Mouse (Mus musculus) kidney, postnatal 10 days (tissue): ENCODE measurements at regions not wholly inside any gene's neighbourhood (a gene's known extent, or its start where the extent isn't known, plus 50 kb on each side); places are given as distances from the start of the nearest gene placed in this dataset.

Experiments used
- DNase-seq: peaks from one replicate; pipeline ENCODE4 v3.0.0; 2021; ENCODE audit warnings: mixed read lengths

DNA sequence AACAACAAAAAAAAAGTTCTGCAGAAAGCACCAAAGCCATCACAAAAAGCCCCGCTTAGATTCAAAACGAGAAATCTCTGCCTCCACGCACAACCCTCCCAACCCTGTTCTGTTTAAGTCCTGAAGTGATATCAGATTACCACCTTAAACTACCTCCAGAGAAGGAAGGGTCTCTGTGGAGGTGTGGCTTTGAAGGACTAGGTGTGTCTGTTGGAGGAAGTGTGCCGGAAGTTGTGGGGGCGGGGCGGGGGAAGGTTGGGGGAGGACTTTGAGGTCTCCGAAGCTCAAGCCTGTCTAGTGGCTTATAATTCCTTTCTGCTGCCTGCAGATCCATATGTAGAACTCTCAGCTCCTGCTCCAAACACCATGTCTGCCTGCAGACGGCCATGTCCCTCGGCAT lies 173.6 kb downstream of the Mreg start:
- no peak for DNase-seq

DNA sequence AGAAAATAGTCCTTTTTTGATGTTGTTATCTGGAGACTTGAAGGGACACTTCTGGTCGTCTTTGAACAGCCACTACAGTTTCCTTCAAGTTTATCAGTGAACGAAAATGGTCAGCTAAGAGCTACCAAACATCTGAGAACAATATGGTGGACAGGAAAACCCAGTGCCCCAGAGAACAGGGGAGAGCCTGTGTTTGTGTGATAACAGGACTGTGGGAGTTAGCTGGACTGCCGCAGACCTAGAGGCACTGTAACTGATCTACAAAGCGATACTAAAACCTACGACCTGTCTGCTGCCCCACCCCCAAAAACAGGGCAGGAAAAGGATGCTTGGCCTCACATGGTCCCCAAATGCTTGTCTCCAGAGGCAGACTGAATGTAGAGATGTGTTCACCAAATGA lies 175.5 kb downstream of the Mreg start:
- DNase-seq = no peak

DNA sequence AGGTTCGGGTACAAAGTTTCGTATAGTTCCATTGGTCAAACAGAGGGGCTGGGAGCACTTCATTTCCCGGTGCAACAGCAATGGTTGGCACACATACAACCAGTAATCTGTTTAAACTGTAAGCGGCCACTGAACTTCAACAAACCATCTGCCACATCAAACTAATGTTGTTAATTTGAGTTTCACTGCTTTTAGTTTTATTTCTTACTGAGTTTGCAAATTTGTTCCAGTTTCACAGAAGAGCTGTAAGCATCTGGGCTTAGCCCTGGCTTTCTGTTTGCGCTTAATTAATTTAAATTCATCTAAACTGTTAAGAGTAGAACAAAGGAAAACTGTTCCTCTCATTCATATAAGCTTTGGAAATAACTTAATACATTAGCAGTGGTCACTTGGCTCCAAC lies 176.0 kb downstream of the Mreg start:
- DNase-seq = no peak

DNA sequence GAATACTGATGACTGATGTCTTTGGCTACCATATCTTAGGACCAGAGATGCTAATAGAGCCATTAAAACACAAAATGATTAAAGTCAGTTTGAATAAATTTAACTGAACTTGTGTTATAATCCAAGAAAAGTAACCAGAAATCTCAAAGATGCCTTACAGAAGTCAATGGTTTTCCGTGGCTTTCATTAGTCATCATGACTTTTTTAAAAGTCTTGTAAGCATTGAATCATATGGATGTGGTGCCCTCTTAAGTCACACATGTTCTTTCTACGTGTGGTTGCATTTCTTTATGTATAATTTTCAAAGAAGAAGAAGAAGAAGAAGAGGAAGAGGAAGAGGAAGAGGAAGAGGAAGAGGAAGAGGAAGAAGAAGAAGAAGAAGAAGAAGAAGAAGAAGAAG lies 178.2 kb downstream of the Mreg start:
- no peak for DNase-seq

DNA sequence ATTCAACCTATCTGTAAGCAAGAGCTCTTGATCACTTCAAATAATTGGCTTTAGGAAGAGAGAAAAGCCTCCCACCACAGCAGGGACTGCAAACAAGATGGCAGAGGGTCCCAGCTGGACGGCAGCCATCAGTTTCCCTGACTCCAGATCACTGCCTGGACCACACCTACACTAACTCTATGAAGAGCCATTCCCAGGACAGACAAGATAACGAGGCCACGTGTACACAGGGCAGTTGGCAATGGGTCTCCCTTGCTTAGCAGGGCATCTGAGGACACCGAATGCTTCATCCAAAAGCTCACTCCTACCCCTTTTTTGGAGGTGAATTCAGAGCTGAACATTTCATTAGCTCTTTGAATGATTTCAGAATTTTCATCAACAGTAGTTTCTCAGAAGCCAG lies 179.9 kb downstream of the Mreg start:
- DNase-seq = no peak

DNA sequence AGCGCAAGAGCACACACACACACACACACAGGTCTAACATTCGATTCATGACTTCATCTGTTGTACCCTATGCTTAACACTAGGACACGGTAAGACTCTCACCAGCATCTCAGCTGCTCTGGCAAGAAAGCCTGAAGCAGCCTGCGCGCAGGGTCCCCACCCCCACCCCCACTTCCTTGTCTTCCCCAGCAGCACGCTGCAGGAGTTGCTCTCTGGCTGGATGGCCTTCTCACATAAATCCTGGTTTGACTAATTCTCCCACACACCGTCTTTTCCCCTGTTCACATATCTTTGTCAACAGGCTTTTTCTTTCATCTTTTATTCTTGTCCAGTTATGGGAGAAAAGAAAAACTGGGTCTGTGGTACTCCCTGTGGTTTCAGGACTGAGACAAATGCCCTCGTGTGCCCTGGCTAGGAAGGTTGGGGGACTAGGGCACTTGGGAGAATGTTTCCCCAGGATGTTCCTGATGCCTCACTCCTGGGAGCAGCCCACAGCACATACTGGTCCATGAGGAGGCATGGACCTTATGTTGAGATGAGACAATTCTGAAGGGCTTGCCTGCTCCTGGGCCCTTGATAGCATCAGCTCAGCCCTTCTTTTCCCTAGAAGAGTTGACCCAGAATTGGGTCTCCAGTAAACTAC lies 181.2 kb downstream of the Mreg start:
- no peak for DNase-seq

DNA sequence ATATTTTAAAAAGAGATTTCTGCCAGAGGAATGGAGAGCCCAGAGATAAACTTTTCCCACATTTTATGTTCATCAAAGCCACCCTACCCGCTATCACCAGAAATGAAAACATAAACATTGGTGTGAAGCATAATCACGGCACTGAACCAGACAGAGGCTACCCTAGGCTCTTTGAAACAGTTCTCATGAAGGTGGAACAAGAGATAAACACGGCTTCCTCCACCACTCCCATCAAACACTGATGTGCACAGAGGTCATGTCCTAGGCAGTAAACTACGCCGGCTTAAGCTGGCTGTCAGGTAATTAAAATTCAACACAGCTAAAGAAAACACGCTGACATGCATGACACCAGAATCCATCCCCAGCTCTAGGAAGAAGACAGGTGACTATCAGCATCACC lies 182.5 kb downstream of the Mreg start:
- DNase-seq = no peak

DNA sequence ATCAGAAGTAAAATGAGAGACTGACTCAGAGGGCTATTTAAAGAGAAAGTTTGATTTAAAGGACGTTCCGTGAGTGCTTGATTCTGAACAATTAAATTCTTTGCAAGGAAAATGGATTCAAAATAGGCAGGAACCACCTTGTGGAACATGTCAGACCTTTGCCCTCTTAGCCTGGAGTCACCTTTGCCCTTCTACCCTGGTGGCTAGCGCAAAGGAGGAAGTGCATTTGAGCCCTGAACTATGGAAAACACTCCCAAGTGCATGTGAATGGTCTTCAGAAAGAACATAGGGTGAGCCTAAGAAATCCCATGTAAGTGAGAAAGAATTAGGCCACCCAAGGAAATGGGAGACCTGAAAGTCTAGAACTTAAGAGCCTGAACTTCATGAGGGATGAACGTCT lies 185.2 kb downstream of the Mreg start:
- no peak for DNase-seq

DNA sequence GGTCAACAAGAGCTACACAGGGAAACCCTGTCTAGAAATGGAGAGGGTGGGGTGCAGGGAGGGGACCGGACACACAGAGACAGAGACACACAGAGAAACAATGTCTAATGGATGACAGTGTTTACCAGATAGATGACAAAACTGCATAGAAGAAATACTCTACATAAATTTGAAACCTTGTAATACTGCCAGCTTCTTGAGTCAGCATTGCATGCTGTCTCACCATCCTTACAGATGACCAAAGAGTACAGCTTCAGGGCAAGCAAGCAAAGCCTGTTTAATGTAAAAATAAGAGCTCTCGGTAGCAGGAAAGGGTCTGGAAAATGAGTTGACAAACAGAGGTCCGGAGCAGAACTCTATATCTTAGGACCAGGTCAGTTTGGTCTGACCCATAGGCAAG lies 189.5 kb downstream of the Mreg start:
- DNase-seq = no peak

DNA sequence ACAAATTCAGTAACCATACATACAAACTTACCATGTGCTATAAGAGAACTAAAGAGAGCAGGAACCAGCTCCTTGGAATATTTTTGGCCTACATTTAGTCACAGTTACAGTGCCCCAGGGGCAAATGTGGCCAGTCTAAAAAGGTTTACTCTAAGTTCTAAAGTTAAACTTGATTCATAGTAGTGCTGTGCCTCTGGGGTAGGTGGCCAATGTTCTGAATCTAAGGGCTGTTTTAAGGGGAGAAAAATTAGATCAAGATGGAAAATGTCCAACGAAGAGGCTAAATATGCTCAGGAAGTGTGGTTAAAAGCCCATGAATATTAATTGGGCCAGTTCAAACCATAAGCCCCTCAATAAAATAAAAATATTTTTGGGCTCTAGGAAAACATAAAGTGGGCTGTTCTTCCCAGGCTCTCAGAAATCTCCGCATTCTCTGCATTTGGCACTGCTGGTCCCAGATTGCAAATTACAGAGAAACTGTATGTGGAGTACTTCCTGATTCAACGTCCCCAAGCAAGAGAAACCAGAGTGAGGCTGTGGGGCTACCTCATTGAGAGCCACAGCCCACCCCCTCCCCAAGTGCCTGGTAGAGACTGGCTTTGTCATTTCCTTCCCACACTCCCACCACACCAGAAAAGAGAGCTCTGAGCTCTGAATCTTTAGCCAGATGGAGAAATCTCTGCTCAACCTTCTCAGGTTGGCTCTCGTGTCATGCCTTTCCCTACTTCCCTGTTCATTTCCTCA lies 193.5 kb downstream of the Mreg start:
- DNase-seq = no peak

DNA sequence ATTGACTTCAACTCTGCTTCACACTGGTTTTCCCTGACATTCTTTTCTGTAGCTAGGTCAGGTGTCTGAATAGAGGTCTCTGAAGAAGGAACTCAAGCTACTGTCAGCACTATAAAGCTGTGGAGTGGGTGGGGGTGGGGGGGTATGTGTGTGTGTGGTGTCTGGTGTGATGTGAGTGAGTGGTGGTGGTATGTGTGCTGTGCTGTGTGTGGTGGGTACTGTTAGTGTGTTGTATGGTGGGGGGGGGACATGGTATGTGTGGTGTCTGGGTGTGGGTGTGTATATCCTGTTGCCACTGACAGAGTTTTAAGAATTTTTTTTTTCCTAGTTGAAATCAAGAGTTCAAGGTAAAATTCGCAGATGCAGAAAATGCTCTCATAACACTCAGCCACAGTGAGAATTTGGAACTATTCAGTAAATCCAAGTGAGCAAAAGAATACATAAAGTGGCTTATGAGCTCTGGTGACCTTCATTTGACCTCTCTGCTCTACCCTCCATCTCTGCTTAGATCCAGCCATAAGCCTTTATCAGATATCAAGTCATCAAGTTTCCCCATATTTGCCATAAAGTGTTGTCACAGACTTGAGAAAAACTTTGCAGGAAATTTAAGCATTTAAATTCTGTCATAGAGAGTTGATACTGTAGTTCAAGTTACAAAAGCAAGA lies 194.2 kb downstream of the Mreg start:
- no peak for DNase-seq

DNA sequence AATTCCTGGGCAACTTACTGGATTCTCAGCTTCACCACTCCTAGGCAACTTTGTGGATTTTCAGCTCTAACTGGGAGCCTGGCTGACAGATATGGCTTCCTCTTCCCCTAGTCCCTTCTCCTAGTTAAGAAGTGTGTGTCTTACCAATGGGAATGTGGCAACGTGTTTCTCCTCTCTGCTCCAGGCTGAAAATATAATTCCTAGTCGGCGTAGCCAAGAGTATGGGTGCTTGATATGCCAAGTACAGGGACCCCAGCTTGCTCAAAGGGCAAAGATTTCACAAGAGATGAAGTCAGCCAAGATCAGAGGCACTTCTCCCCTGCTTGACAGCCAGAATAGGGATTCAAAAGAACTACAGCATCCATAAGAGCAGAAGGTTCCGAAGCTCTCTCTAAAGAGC lies 196.6 kb downstream of the Mreg start:
- no peak for DNase-seq

DNA sequence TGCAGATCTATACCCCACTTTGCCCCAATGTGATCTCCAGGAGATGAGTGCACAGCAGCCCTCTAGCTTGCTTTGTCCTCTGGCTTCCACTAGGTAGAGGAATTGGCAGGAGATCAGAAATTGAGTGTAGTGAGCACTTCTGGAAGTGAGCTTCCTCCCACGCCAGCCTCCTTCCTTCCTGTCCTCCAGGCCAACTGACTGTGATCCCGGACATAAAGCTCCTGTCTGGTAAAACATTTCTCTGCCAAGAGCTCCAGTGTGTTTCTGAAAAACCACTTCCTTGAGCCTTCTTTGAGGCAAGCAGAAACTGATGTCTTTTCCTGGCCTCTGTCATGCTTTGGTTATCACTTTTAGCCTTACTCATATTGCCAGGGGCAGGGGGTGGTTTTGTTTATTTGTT lies 197.5 kb downstream of the Mreg start:
- DNase-seq = peak; percentile 62

DNA sequence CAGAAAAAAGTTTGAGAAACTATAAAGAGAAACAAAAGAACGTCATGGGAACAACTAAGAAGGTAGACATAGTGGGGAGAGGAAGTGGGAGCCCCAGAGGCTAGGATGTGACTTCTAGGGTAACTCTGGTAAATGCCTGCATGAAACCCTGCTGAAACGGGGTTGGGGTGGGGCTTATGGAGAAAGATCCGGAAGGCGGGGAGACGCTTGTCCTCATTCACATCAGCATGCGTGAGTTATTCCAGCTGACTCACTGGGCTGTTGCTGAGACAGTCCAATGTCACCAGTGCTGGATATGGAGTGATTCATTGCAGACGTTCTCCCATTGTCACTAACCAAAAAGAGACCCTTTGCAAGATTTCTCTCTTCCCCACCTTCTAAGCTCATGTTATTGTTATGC lies 198.2 kb downstream of the Mreg start:
- no peak for DNase-seq

DNA sequence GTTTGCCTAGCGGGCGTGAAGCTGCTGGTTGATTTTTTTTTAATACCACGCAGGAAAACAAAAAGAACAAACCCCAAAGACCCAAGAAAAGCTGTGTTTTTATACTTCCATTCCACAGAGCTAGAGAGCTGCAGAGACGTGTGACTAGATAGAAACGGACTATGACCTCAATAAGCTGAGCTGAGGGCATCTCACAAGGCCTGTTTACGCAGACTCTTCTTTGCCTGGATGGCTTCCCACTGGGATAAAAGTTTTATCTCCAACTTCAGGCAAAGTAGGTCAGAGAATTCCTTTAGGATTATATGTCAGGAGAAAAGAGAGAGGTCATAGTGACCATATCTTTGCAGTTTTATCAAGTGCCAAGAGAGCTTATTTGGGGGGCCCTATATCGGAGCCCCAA lies 199.4 kb downstream of the Mreg start:
- no peak for DNase-seq

DNA sequence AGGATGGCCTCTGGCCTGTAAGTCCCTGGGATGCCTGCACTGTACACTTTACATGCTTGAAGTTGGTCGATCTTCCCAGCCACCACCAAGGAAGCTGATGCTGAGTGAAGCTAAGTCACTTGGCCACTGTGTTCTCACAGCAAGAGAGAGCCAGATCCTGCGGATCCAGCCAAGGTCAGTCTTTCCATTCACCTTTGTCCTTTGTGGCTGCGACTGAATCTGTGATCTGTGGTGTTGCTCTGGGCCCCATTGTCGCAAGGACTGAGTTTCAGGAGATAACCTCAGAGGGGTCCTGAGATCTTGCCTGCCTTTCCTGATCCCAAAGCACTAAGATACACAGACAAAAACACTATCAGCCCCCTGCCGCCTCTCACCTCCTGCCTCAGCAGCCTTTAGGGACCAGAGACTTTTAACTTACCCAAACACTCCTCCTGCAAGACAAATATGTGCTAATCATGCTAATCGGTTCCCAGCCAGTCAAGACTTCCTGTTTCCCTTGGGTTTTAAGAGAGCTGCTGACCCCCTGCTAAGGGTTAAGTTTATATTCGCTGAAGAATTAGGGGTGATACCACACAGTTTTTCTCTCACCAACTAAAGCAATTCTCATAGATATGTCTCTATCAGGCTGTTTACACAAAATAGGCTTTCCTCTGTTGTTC lies 202.7 kb downstream of the Mreg start:
- DNase-seq = no peak

DNA sequence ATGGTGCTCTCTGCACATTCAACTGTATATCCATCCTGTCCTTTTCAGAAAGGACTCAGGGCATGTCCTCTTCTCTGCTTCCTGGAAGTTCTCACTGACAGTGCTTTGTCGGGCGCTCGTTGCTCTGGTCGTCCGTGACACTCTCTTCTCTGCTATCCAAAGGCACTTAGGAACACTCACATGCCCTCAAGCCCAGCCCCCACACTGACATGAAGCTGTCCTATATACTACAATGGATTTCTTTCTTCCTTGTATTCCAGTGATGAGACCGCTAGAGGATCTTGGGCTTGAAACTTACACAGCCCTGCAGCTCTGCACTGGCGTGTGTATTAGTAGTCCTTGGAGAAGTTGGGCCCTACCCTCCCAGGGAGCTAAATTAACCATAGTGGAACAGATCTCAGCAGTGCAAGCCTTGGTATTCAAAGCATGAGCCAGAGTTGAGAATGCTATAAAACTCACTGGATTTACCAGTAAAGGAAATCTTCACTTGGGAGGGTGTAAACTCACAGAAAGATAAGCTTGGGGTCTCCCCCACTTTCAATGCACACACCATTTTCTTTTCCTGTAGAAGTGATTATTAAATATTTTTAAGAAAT lies 205.3 kb downstream of the Mreg start:
- no peak for DNase-seq

DNA sequence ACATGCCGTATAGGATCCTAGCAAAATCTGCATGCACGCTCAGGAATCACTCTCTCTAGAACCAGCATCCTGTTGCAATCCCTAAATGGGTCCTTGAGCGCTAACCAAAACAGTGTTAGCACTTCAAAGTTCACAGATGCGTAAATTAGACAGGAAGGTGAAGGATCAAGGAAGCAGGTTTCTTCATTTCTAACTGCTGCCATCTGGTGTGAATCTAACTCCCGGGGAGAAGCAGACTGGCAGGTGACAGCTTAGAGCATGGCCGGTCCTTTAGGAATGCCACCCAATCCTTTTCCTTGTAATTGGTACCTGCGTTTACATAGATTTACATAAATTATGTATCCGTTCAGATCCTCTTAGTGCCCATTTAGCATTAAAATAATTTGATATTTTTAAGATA lies 206.2 kb downstream of the Mreg start:
- DNase-seq = no peak

DNA sequence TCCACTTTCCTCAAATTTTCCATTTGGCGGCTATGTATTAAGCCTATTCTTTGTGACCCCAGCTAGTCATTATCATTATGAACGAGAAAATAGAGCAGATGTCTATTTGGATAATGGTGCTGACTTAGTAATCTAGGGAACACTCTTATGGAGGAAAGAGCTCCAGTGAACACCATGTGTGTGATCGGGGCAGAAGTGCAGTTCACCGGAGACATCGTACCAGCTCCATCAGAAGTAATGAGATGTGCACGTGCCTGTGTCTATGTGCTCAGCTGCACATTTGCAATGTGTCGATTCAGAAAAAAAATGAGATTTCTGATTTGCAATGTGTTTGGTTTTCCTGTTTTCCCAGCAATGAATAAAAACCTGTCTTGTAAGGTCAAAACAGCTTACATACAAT lies 206.6 kb downstream of the Mreg start:
- no peak for DNase-seq

DNA sequence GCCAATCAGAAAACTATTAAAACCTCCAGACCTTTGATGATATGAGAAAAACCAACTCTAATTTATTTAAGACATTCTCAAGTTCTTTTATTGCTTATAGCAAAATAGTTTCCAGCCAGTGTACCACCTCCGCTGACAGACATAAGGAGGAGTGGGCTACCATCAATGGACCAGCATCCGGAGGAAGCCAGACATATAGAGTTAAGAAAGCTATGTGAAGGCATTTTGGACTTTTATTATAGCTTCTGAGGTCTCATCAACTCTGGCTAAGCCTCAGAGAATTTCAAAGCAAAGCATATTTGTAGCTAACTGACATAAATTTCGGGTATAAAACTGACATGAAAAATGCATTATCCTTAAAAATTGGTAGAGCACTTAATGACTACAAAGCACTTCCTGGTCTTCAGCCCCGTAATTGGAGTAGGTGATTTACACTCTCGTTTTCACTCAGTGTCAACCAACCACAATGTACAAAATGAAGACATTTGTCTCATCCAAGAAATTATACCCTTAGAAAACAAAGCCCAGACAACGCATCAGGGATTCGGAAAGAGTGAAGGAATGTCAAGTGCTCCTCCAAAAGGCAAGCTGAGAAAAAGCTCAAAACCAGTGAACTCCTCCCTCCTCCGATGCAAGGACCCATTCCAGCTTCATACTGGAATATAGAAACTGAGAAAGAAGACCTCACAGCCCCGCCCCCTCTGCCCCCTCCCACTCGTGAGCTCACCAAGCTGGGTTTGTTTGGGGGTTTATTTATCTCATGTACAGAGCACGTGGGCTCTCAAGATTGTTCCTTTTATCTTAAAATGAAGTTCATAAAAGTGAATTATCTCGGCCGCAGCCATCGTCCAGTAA lies 208.5 kb downstream of the Mreg start:
- DNase-seq = peak; percentile 56

DNA sequence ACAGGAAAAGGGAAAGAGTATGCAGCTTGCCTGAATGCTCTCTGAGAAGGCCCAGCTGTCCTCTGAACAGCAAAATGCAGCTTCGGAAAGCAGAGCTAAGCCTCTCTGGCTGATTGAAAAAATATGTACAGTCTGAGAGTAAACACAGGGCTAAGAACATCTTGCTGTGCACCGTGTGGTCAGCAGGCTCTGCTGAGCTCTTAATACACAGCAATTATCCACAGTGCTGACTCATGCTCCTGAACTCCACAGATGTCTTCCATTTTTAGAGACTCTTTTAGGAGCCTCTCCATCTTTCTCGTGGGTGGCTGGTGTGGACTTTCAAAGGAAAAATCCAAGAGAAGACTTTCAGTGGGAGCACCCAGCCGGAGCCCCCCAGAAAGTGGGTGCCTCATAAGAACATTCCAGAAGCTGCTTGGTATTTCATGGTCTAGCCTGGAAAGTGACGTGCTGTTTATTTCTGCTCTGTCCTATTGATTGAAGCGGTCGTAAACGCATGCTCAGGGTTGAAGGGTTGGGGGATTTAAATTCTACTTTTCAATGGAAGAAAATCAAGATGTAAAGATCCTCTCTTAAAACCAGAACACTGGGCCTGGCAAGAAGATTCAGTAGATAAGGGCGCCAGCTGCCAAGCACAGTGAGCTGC lies 209.5 kb downstream of the Mreg start:
- peak; percentile 52 for DNase-seq

DNA sequence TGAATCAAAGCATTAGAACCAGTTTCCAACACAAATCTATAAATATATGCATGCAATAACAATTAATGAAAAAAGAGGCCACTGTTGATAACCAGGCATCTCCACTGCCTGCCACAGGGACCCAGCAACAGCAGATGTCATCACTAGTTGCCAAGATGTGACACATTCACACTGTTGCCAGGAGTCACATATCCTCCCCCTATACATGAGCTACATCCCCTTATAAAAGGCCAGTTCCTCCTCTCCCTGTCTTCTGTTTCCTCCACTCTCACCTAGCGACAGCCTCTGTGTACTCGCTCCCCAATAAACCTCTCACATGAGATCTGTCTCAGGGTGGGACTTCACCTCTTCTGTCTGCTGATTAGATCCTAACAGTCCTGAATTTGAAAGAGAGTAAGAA lies 211.4 kb downstream of the Mreg start:
- no peak for DNase-seq
